Mouse (Mus musculus) gastrocnemius, adult 18-20 months (tissue): ENCODE measurements at regions not wholly inside any gene's neighbourhood (a gene's known extent, or its start where the extent isn't known, plus 50 kb on each side); places are given as distances from the start of the nearest gene placed in this dataset.

ENCODE experiments used
- DNase-seq: peaks from one replicate; pipeline ENCODE4 v3.0.0; 2021; ENCODE audit warnings: low spot score

GRCm38 (mm10) chr1:152169508-152169907, 79.6 kb upstream of the 1700025G04Rik start:
- no peak for DNase-seq

DNA sequence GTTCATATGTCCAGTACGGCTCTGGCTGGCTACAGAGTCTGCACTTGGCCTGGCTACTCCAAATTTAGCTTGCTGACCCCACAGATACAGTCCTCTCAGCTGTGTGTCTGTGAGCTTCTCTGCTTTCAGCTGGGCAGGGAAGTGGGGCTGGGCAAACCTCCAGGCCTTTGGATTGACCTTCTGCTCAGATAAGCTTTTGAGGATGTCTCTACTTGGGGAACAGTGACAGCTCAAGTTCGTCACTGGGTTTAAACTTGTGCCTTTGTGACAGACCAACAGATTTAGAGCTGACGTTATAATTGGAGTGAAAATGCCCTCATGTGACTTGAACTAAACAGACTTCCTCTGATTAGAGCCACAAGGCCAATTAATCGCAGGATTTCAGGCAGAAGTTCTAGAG, 78.4 kb upstream of the 1700025G04Rik start:
- peak; percentile 93 for DNase-seq

- peak; percentile 34 for DNase-seq
Measured at GRCm38 (mm10) chr1:152167716-152168115, 77.8 kb upstream of the 1700025G04Rik start.

DNA sequence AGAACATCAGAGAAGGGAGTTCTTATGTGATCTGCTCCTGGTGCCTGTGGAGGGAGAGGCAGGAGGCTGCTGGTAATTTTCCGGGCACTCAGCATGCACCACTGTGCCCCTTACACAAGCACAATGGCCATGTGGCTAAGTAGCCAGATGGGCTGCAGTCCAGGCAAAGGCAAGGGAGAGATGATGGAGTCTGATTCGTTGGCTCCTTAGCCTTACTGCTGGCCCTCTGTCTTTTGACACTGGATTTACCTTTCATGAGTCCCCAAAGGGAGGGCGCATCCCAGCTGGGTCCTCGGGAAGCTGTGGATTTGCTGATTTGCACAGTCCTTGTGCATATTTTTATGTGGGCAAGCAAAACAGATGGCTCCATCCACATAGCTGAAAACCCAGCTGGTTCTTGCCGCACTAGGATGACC, 75.6 kb upstream of the 1700025G04Rik start:
- DNase-seq: no peak

DNA sequence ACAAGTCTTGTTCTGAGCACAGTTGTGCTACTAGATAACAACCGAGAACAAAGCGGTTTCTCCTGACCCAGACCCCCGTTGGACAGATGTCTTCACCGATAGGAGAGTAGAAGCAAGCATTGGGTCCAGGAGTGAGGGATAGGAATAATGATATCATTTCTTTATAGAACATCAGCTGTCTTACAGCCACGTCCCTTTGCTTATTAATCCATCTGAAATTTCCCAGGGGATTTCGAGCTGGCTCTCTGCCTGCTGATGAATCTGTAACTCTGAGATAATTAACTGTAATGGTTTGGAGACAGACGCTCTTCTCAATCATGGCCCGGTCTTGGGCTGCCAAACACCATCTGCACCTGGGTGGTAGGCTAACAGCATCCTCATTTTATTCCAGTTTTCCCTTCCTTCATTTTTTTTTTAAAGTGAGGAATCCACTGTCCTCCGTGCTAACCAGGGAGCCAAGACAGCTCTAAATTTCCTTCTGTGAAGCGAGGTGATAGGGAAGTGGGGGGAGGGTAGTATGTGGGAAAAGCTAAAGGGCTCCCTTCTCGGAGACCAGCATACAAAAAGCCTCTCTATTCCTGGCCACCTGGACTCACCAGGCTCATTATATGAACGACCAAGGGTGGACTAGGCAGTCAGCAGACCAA, 75.0 kb upstream of the 1700025G04Rik start:
- DNase-seq: no peak

DNA sequence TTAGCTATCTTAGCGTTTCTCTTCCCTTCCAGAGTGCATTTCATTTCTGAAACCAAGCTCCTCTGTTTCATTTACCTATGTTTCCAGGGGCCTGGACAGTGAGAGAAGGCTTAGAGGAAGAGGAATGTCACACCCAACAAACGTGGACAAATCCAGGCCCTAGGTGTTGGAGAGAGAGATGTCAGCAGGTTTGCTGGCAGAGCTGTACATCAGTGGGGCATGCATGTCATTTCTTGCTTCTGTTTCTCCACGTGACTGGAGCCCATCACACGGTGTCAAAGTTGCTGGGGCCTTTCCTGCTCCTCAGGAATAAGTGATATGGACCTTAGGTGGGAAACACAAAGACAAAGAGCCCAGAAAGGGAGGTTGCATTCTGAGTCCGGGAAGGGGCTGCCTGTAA, 74.3 kb upstream of the 1700025G04Rik start:
- DNase-seq: no peak

DNA sequence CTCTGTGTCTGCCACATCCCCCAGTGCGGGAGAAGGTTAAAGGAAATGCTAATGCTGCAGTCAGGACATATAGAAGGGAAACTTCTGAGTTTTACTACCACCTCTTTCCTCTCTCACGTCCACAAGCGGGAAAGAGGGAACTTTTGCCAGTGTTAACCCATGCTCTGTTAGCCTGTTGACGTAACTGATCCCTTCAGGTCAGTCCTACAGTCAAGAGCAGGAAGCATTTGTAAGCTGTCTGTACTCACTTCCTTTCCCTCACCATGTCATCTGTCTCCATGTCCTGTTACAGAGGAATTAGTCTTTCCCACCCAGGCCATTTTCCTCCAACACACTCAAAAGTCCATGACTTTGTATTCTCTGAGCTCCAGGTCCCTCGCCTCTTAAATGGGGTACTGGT, 62.5 kb upstream of the 1700025G04Rik start:
- DNase-seq: no peak

GRCm38 (mm10) chr1:152148731-152149130, 58.8 kb upstream of the 1700025G04Rik start:
- DNase-seq: no peak

DNA sequence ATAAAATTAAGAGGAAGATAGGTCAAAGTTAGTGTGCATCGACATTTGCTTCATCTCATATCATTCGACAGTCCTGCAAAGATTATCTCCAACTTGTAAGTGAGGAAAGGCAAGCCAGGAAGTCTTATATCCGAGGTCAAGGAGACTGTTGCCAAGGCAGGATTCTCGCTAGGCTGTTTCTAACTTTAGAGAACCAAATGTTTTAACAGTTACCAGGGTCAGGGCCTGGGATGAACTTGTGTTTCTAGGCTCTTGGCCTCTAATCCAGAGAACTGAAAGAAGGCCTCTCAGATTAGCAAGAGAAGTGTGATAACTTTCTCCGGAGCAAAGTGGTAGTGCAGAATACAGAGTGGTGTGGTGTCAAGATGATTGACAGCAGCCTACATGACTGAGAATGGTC, 50.2 kb upstream of the 1700025G04Rik start:
- DNase-seq: peak; percentile 49
